Mouse (Mus musculus) lung, embryonic 14.5 days (tissue): ENCODE measurements around the gene Twsg1. TPM values are rescaled to one million over a fixed set of nuclear protein-coding genes. Genes with fewer than 3 reads are reported as not detected.

Experiments
- ATAC-seq: fragments of 200-750 bp; cut with Nextera tagmentation; 2 replicates; pipeline ENCODE4 v1.8.0; 2017; ENCODE audit warnings: mild to moderate bottlenecking, moderate TSS enrichment, moderate library complexity; ENCODE audit not compliant: insufficient read depth
- DNase-seq: peaks from one replicate; pipeline ENCODE4 v3.0.0-alpha.2; 2015
- H3K27ac ChIP-seq: fragments of 300-500 bp; sonication (generic); 2 replicates; pipeline ENCODE4 v1.5.1; 2014; ENCODE audit warnings: low read depth, mild to moderate bottlenecking, moderate library complexity
- H3K27me3 ChIP-seq: fragments of 300-500 bp; sonication (generic); 2 replicates; pipeline ENCODE4 v1.6.1; 2014; ENCODE audit warnings: low read length, control low read depth; ENCODE audit not compliant: insufficient read depth
- H3K36me3 ChIP-seq: fragments of 300-500 bp; sonication (generic); 2 replicates; pipeline ENCODE4 v1.6.1; 2014; ENCODE audit warnings: control low read depth; ENCODE audit not compliant: insufficient read depth
- H3K4me1 ChIP-seq: fragments of 300-500 bp; sonication (generic); 2 replicates; pipeline ENCODE4 v1.6.1; 2014; ENCODE audit warnings: antibody characterized with exemption, control low read depth; ENCODE audit not compliant: insufficient read depth
- H3K4me2 ChIP-seq: fragments of 300-500 bp; sonication (generic); 2 replicates; pipeline ENCODE4 v1.6.1; 2014; ENCODE audit warnings: mild to moderate bottlenecking
- H3K4me3 ChIP-seq: fragments of 300-500 bp; sonication (generic); 2 replicates; pipeline ENCODE4 v1.5.1; 2014; ENCODE audit warnings: low read depth, low read length
- H3K9ac ChIP-seq: fragments of 300-500 bp; sonication (generic); 2 replicates; pipeline ENCODE4 v1.6.1; 2014
- H3K9me3 ChIP-seq: fragments of 300-500 bp; sonication (generic); 2 replicates; pipeline ENCODE4 v1.6.1; 2016; ENCODE audit warnings: low read depth, low read length, control low read depth
- CTCF ChIP-seq: IDR thresholded peaks from 2 replicates; pipeline ENCODE4 v1.5.1; 2016; ENCODE audit warnings: antibody characterized with exemption, low read depth
- WGBS: fragments of 180-500 bp; shearing (Covaris S2); extraction: QIAGEN DNeasy Blood & Tissue Kit; methylation state at CpG from one replicate; pipeline ENCODE4 v1.1.7; 2014; 5-methylcytosine and 5-hydroxymethylcytosine counted together
- polyA plus RNA-seq: library from polyadenylated mRNA; unstranded; fragments of >200 nt; fragmentation: Nextera tagmentation; extraction: Ambion mirVana; gene quantifications from 2 replicates; pipeline ENCODE4 v1.2.1, GENCODE M21; 2014

Gene Twsg1
- polyA plus RNA-seq, 1 experiment from 2014 or later, result 143 TPM

GRCm38 (mm10) chr17:65889476-65889875, 61.5 kb downstream of the Twsg1 start:
- no peaks in the 10 kb centered on the region for H3K36me3 ChIP-seq
- peaks cover 7% of the 10 kb centered on the region; the same call in 1 of the 2 replicates for H3K4me1 ChIP-seq
- H3K27ac ChIP-seq, result no peak overlapping the region
- H3K9ac ChIP-seq, result no peak overlapping the region
- 82% methylated on average over 5 of the region's 5 CpGs for WGBS
- no peak for ATAC-seq
- no peak for DNase-seq
- H3K4me3 ChIP-seq, result no peak overlapping the region
- no peak overlapping the region for H3K4me2 ChIP-seq
- H3K9me3 ChIP-seq, result no peaks in the 10 kb centered on the region
- TF ChIP-seq CTCF, result no peak
- no peaks in the 10 kb centered on the region for H3K27me3 ChIP-seq

GRCm38 (mm10) chr17:65886571-65886970, 64.5 kb downstream of the Twsg1 start:
- Histone ChIP-seq H3K4me3 (0 out of 2 replicates have a peak overlapping the region, but pooled peaks have one; percentile 97), H3K27ac (0 out of 2 replicates have a peak overlapping the region, but pooled peaks have one; percentile 97), H3K9ac (no peak overlapping the region), H3K36me3 (no peaks in the 10 kb centered on the region), H3K27me3 (no peaks in the 10 kb centered on the region), H3K4me1 (peaks cover 10% of the 10 kb centered on the region), H3K4me2 (peak overlapping the region; percentile 81), H3K9me3 (no peaks in the 10 kb centered on the region)
- no peak for TF ChIP-seq CTCF
- DNase-seq (peak; percentile 35), ATAC-seq (no peak)
- 67% methylated on average over 9 of the region's 9 CpGs for WGBS

GRCm38 (mm10) chr17:65885697-65886529, 65.1 kb downstream of the Twsg1 start, which contains the start of gene Ralbp1:
TSS of gene Ralbp1 (minus strand) at chr17:65885798.
- Histone ChIP-seq H3K9me3 (no peaks in the 10 kb centered on the region), H3K27ac (peak within 1 kb of the TSS; percentile 97), H3K4me3 (peak within 1 kb of the TSS; percentile 97), H3K27me3 (no peaks in the 10 kb centered on the region), H3K4me2 (peak within 1 kb of the TSS; percentile 81), H3K36me3 (no peaks in the 10 kb centered on the region), H3K9ac (peak within 1 kb of the TSS; percentile 84), H3K4me1 (peaks cover 10% of the 10 kb centered on the region)
- ATAC-seq (no peak), DNase-seq (peak; percentile 50)
- WGBS, result 9% methylated on average over 14 of the region's 14 CpGs
- no peak for TF ChIP-seq CTCF

- ATAC-seq, result no peak
- Histone ChIP-seq H3K27me3 (no peaks in the 10 kb centered on the region), H3K4me1 (peaks cover 10% of the 10 kb centered on the region), H3K4me3 (peak overlapping the region; percentile 97), H3K36me3 (no peaks in the 10 kb centered on the region), H3K4me2 (peak overlapping the region; percentile 81), H3K9ac (peak overlapping the region; percentile 84), H3K27ac (peak overlapping the region; percentile 97), H3K9me3 (no peaks in the 10 kb centered on the region)
- TF ChIP-seq CTCF, result no peak
- WGBS, result 0% methylated on average over 11 of the region's 11 CpGs
- DNase-seq, result no peak
These were observed 65.7 kb downstream of the Twsg1 start for GRCm38 (mm10) chr17:65885398-65885696.

- no peaks in the 10 kb centered on the region for H3K36me3 ChIP-seq
- peak overlapping the region; percentile 97 for H3K27ac ChIP-seq
- WGBS, result under 1% methylated on average over 67 of the region's 67 CpGs
- H3K27me3 ChIP-seq, result no peaks in the 10 kb centered on the region
- peaks cover 10% of the 10 kb centered on the region for H3K4me1 ChIP-seq
- peak; percentile 99 for ATAC-seq
- DNase-seq, result peak; percentile 100
- H3K9ac ChIP-seq, result peak overlapping the region; percentile 84
- H3K4me2 ChIP-seq, result peak overlapping the region; percentile 81
- no peaks in the 10 kb centered on the region for H3K9me3 ChIP-seq
- H3K4me3 ChIP-seq, result peak overlapping the region; percentile 97
- 0 out of 2 replicates have a peak, but pooled peaks have one; percentile 24 for TF ChIP-seq CTCF
These were observed 66.2 kb downstream of the Twsg1 start for GRCm38 (mm10) chr17:65884691-65885397.

GRCm38 (mm10) chr17:65884061-65884669, 66.9 kb downstream of the Twsg1 start:
- under 1% methylated on average over 56 of the region's 56 CpGs for WGBS
- peaks cover 10% of the 10 kb centered on the region for H3K4me1 ChIP-seq
- H3K36me3 ChIP-seq, result no peaks in the 10 kb centered on the region
- ATAC-seq, result peak; percentile 29
- H3K4me2 ChIP-seq, result peak overlapping the region; percentile 81
- no peaks in the 10 kb centered on the region for H3K9me3 ChIP-seq
- H3K4me3 ChIP-seq, result peak overlapping the region; percentile 97
- peak overlapping the region; percentile 97 for H3K27ac ChIP-seq
- no peak for TF ChIP-seq CTCF
- no peaks in the 10 kb centered on the region for H3K27me3 ChIP-seq
- H3K9ac ChIP-seq, result peak overlapping the region; percentile 84
- no peak for DNase-seq

GRCm38 (mm10) chr17:65877026-65877425, 74.0 kb downstream of the Twsg1 start:
- no peak overlapping the region for H3K4me3 ChIP-seq
- H3K36me3 ChIP-seq, result no peaks in the 10 kb centered on the region
- H3K9ac ChIP-seq, result no peak overlapping the region
- H3K4me1 ChIP-seq, result no peaks in the 10 kb centered on the region
- no peak for DNase-seq
- no peak overlapping the region for H3K27ac ChIP-seq
- H3K9me3 ChIP-seq, result no peaks in the 10 kb centered on the region
- no peak for ATAC-seq
- WGBS, result 62% methylated on average over 6 of the region's 6 CpGs
- no peak for TF ChIP-seq CTCF
- no peak overlapping the region for H3K4me2 ChIP-seq
- H3K27me3 ChIP-seq, result no peaks in the 10 kb centered on the region
